ENCODE assay signal across 27 mouse cellular contexts in the genomic region with DNA sequence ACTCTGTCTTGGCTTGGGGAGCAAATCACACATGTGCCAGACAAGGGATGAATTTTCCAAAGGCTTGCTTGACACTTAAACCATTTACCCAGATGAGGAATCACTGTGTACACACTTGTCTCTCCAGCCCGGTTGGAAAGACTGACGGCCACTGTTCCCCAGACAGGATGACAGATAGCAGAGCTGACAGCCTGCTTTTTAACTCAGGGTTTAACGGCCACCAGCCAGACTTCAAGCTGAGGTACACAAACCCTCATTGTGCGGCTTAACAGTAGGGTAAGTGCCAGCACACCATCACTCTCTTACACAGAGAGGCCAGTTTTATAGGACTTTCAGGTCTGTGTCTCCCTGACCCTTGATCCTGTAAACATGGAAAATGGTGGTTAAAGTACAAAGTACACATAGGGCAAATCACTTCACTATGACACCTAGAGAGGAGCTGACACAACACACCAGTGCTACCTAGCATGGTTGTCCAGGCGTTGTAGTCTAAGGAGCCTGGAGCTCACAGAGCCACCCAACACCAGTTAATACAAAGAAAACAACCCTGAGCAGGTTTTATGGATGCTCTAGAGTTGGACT. TPM values are rescaled to one million over a fixed set of nuclear protein-coding genes. Genes with fewer than 3 reads are reported as not detected.
DNase-seq lines count a peak whose midpoint lies in the region; ATAC-seq and TF ChIP-seq lines count a peak whose summit lies in the region.
"Had no signal": no experiment of that assay in that cellular context is flagged by ENCODE, and none has a peak within 500 bp of the region (broad histone marks: within the 10 kb centered on the region; RNA-seq: fewer than 3 reads in every experiment).

No protein-coding gene starts in this region.

- WGBS in limb, embryonic 11.5 days, result 25% methylated on average over 5 of the region's 5 CpGs
- 27% methylated on average over 5 of the region's 5 CpGs for WGBS in limb, embryonic 10.5 days
- WGBS in liver, postnatal 0 days (ENCODE audit: insufficient replicate concordance), result 31% methylated on average over 5 of the region's 5 CpGs

- H3K27ac ChIP-seq in limb, embryonic 11.5 days (replicated peaks; ENCODE audit: low read depth, low read length), result no peak overlapping the region
- H3K27ac ChIP-seq in limb, embryonic 10.5 days, result no peak overlapping the region
- peak overlapping the region; percentile 76 for H3K27ac ChIP-seq in liver, postnatal 0 days (ENCODE audit: low read depth)
- H3K27ac ChIP-seq: embryonic facial prominence, embryonic 13.5 days; forebrain, embryonic 12.5 days; hindbrain, postnatal 0 days; liver, embryonic 14.5 days; macrophage; midbrain, embryonic 12.5 days had no signal

- ATAC-seq in limb, embryonic 11.5 days (ENCODE audit: insufficient number of reproducible peaks, low FRiP score, low TSS enrichment, low read depth), result no peak
- peak; percentile 97 for ATAC-seq in liver, postnatal 0 days
- ATAC-seq: hindbrain, postnatal 0 days; lung, postnatal 0 days; Patski had no signal

- H3K4me3 ChIP-seq in limb, embryonic 11.5 days (ENCODE audit: low read depth, low read length), result no peak overlapping the region
- no peak overlapping the region for H3K4me3 ChIP-seq in limb, embryonic 10.5 days
- H3K4me3 ChIP-seq in liver, postnatal 0 days (ENCODE audit: low read depth, low read length), result no peak overlapping the region
- H3K4me3 ChIP-seq: embryonic facial prominence, embryonic 13.5 days; erythroblast, embryonic 14.5 days; forebrain, embryonic 12.5 days; midbrain, embryonic 12.5 days had no signal

- no peak overlapping the region for H3K9ac ChIP-seq in limb, embryonic 11.5 days (ENCODE audit: low read length)
- no peak overlapping the region for H3K9ac ChIP-seq in liver, postnatal 0 days (replicated peaks)
- H3K9ac ChIP-seq: embryonic facial prominence, embryonic 13.5 days; forebrain, embryonic 12.5 days; liver, embryonic 14.5 days; midbrain, embryonic 12.5 days had no signal

- no peaks in the 10 kb centered on the region for H3K9me3 ChIP-seq in limb, embryonic 11.5 days (ENCODE audit: control insufficient read depth, low read length)
- H3K9me3 ChIP-seq in limb, embryonic 10.5 days (replicated peaks), result no peaks in the 10 kb centered on the region
- no peaks in the 10 kb centered on the region for H3K9me3 ChIP-seq in liver, postnatal 0 days (ENCODE audit: low read length)
- H3K9me3 ChIP-seq: embryonic facial prominence, embryonic 13.5 days; midbrain, embryonic 12.5 days had no signal

- no peaks in the 10 kb centered on the region for H3K4me1 ChIP-seq in limb, embryonic 11.5 days (ENCODE audit: control insufficient read depth, insufficient read depth, low read length)
- H3K4me1 ChIP-seq in limb, embryonic 10.5 days, result peaks cover 3% of the 10 kb centered on the region; the same call in 1 of the 2 replicates
- H3K4me1 ChIP-seq in liver, postnatal 0 days (ENCODE audit: insufficient read depth), result no peaks in the 10 kb centered on the region; the same call in 1 of the 2 replicates
- H3K4me1 ChIP-seq: embryonic facial prominence, embryonic 13.5 days; forebrain, embryonic 12.5 days; midbrain, embryonic 12.5 days had no signal

- no peak for TF ChIP-seq EP300 in liver, postnatal 0 days (IDR thresholded peaks at IDR 0.05; ENCODE audit: low read depth)

- DNase-seq in limb, embryonic 11.5 days (ENCODE audit: low spot score), result peak; percentile 24
- no peak for DNase-seq in limb, embryonic 10.5 days (ENCODE audit: low spot score)
- DNase-seq in embryo, embryonic 10 days (ENCODE audit: low spot score), result peak; percentile 19
- peak; percentile 13 for DNase-seq in embryo, embryonic 9.5 days (ENCODE audit: extremely low spot score)
- no peak for DNase-seq in liver, postnatal 0 days
- DNase-seq in urinary bladder, postnatal 25 days (ENCODE audit: low spot score), result no peak
- no peak for DNase-seq in kidney, postnatal 14 days
- DNase-seq: B cell, adult 2 months; cerebellum, adult 11 months; cerebellum, adult 9-11 months; gastrocnemius, postnatal 36 days; kidney, adult 18-20 months; kidney, postnatal 25 days; right cerebral cortex, postnatal 25 days; spleen, adult 18-20 months; thymus, postnatal 36 days had no signal

- no peaks in the 10 kb centered on the region for H3K36me3 ChIP-seq in limb, embryonic 11.5 days (ENCODE audit: control insufficient read depth, insufficient read depth, low read length)
- no peaks in the 10 kb centered on the region for H3K36me3 ChIP-seq in limb, embryonic 10.5 days
- H3K36me3 ChIP-seq in liver, postnatal 0 days (replicated peaks; ENCODE audit: insufficient read depth, low read length), result no peaks in the 10 kb centered on the region
- H3K36me3 ChIP-seq: embryonic facial prominence, embryonic 13.5 days; forebrain, embryonic 12.5 days; G1E; midbrain, embryonic 12.5 days had no signal

- H3K27me3 ChIP-seq in limb, embryonic 11.5 days (ENCODE audit: control insufficient read depth, insufficient read depth, low read length), result no peaks in the 10 kb centered on the region
- H3K27me3 ChIP-seq in limb, embryonic 10.5 days (ENCODE audit: low read depth, poor library complexity, severe bottlenecking), result no peaks in the 10 kb centered on the region
- no peaks in the 10 kb centered on the region for H3K27me3 ChIP-seq in liver, postnatal 0 days (ENCODE audit: insufficient read depth, low read length)
- H3K27me3 ChIP-seq: CH12.LX; embryonic facial prominence, embryonic 13.5 days; forebrain, embryonic 12.5 days; midbrain, embryonic 12.5 days; Patski had no signal

- TF ChIP-seq CTCF in liver, postnatal 0 days (IDR thresholded peaks at IDR 0.05; ENCODE audit: low read depth), result no peak

- no peak overlapping the region for H3K4me2 ChIP-seq in limb, embryonic 11.5 days (ENCODE audit: low read depth, severe bottlenecking)
- H3K4me2 ChIP-seq in liver, postnatal 0 days (ENCODE audit: low read depth, low read length), result no peak overlapping the region
- H3K4me2 ChIP-seq: embryonic facial prominence, embryonic 13.5 days; forebrain, embryonic 12.5 days; midbrain, embryonic 12.5 days had no signal

RNA-seq across cellular contexts. Expression of a gene that starts 42.4 kb away (rescaled TPM):
- polyA plus RNA-seq in limb, embryonic 11.5 days (2014; fragmentation: Nextera tagmentation; extraction: Ambion mirVana), result not detected in 2 replicates
- polyA plus RNA-seq in limb, embryonic 10.5 days (2016; fragmentation: Nextera tagmentation; extraction: Ambion mirVana), result 0.10 and 0.23 TPM in 2 replicates
- 0.07 TPM in 1 of 2 replicates, not detected in the other for polyA plus RNA-seq in liver, postnatal 0 days (2015; fragmentation: Nextera tagmentation; extraction: Ambion mirVana)
- polyA plus RNA-seq: G1E; hindbrain, postnatal 0 days; liver, embryonic 14.5 days; lung, postnatal 0 days; macrophage had no signal

Comparison
In these comparisons a context has a peak if more than half of its experiments do, and no peak if none do; other contexts are left out.
1. DNase-seq: peak in limb, embryonic 11.5 days (single experiment), embryo, embryonic 10 days (single experiment) and embryo, embryonic 9.5 days (single experiment); none in limb, embryonic 10.5 days (single experiment), liver, postnatal 0 days (single experiment), urinary bladder, postnatal 25 days (single experiment) and kidney, postnatal 14 days (single experiment).